Mouse (Mus musculus): Measurements from ENCODE around the gene Pacrg. TPM values are rescaled to one million over a fixed set of nuclear protein-coding genes. Genes with fewer than 3 reads are reported as not detected.

Pacrg gene
- polyA plus RNA-seq, 1 experiment from 2014 or later: 1.0 TPM

DNA sequence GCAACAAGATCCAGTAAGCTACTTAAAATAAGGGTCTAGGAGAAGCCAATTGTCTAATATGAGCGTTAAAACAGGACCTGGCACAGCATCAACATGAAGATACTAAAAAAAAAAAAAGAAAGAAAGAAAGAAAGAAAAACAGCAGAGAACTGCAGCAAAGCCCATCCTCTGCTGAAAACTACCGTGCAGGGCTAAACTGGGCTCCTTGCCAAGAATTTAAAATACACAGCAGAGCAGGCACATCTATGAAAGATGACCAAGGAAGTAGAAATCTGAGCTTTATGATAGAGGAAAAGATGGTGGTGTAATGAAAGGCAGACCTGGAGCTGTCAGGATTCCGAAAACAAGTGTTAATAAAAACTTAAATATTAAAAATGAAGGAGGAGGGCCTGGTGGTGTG lies 48.5 kb downstream of the Pacrg start:
- WGBS: 22% methylated on average over 3 of the region's 3 CpGs

DNA sequence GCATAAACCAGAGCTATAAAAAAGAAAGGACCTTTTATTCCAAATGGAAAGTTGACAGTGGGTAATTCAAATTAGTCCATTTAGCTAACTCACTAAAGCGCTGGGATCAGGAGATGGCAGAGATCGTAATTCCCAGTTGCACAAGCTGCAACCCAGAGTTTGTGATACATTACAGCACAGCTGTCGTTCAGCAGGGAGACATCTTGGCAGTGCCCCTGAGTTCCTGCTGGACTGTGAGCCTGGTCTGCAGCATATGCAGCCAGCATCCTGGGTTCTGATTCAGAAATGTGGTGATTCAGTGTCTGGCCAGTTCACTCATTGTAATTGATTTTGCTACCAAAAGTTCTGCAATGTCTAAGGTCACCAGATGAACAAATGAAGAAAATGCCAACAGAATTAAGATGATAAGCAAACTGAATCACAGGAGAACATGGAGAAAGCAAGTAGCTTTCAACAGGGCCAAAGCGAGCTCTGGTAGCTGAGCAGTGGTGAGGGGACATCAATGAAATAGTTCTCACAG lies 55.6 kb downstream of the Pacrg start:
- WGBS: 67% methylated on average over 4 of the region's 4 CpGs

More for the DNA sequence above, 48.5 kb downstream of the Pacrg start:
- peak; percentile 39; the same call in 1 of the 2 replicates for ATAC-seq (ENCODE audit: insufficient read depth, low FRiP score, low read depth)
- H3K4me2 ChIP-seq: no peak overlapping the region
- no peaks in the 10 kb centered on the region for H3K9me3 ChIP-seq
- H3K4me1 ChIP-seq: 0 out of 2 replicates have a peak, but pooled peaks cover 3% of the 10 kb centered on the region
- H3K36me3 ChIP-seq: no peaks in the 10 kb centered on the region
- no peak overlapping the region for H3K27ac ChIP-seq
- no peaks in the 10 kb centered on the region for H3K27me3 ChIP-seq (replicated peaks)
- no peak overlapping the region for H3K4me3 ChIP-seq (replicated peaks)
- no peak overlapping the region for H3K9ac ChIP-seq

DNA sequence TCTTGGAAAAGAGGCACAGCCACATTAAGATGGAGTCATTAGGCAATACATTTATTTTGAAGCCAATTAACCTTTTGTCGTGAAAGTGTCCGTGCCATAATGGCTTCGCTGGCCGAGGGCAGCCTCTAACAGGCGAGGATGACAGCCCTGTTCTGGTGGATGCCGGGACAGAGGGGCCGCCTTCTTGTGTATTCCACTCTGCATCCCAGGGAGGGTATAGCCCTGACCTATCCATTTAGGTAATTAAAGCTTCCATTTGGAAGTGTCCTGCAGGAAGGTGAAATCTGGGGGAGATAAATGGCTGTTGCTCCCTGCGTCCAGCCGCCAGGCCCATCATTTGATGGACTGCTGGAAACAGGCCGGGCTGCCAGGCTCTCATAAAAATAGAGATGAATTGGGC lies 63.6 kb downstream of the Pacrg start:
- no peak overlapping the region for H3K4me2 ChIP-seq
- H3K4me3 ChIP-seq (replicated peaks): no peak overlapping the region
- WGBS: 46% methylated on average over 10 of the region's 10 CpGs

More for the DNA sequence above, 55.6 kb downstream of the Pacrg start:
- ATAC-seq (ENCODE audit: insufficient read depth, low FRiP score, low read depth): no peak
- Histone ChIP-seq H3K27me3 (replicated peaks) (no peaks in the 10 kb centered on the region), H3K9ac (no peak overlapping the region), H3K4me1 (no peaks in the 10 kb centered on the region), H3K4me2 (no peak overlapping the region), H3K27ac (no peak overlapping the region), H3K4me3 (replicated peaks) (no peak overlapping the region), H3K36me3 (no peaks in the 10 kb centered on the region), H3K9me3 (no peaks in the 10 kb centered on the region)

DNA sequence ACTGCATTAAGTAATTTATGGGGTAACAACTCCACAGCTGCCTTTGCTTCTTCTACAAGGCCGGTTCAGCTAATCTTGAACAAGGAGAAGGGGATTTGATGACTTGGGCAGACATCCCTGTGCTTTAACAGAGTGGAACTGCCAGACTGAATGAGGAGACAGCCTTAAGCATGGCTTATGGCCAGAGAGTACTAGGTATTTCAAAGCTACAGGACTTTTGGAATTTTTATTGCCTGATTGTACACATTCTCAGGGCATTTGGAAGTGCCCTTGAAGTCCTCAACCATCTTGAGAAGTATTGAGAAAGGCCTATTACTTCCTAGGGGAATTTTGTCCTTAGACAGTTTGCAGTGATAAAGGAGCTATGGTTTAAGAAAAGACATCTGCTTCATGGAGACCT lies 65.6 kb downstream of the Pacrg start:
- Histone ChIP-seq H3K4me2 (no peak overlapping the region), H3K36me3 (no peaks in the 10 kb centered on the region), H3K4me3 (replicated peaks) (no peak overlapping the region), H3K27ac (no peak overlapping the region), H3K4me1 (no peaks in the 10 kb centered on the region), H3K9ac (no peak overlapping the region), H3K9me3 (no peaks in the 10 kb centered on the region), H3K27me3 (replicated peaks) (no peaks in the 10 kb centered on the region)
- no peak for ATAC-seq (ENCODE audit: insufficient read depth, low FRiP score, low read depth)
- WGBS: 41% methylated on average over 1 of the region's 1 CpGs

More for the DNA sequence above, 63.6 kb downstream of the Pacrg start:
- no peak for ATAC-seq (ENCODE audit: insufficient read depth, low FRiP score, low read depth)
- H3K36me3 ChIP-seq: no peaks in the 10 kb centered on the region
- no peak overlapping the region for H3K9ac ChIP-seq
- no peak overlapping the region for H3K27ac ChIP-seq
- no peaks in the 10 kb centered on the region for H3K9me3 ChIP-seq
- no peaks in the 10 kb centered on the region for H3K27me3 ChIP-seq (replicated peaks)
- no peaks in the 10 kb centered on the region for H3K4me1 ChIP-seq

DNA sequence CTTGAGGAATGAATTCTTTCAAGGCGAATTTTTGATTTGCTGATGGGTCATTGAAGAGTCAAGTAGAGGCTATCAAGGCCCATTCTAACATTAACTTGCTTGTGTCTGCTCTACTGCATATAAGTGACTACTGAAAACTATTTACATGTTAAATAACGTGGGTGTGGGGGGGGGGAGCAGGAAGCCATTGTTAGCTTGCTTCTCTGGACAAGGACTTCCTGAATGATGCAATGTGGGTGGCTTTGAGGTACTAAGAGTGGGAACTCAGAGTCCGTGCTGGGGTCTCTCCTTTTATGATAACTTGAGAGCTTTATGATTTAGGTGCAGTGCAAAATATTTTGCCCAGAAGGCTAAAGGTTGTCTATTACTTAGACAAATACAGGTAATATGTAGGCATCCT lies 67.9 kb downstream of the Pacrg start:
- H3K4me1 ChIP-seq: no peaks in the 10 kb centered on the region
- H3K9me3 ChIP-seq: no peaks in the 10 kb centered on the region
- 63% methylated on average over 3 of the region's 3 CpGs for WGBS
- no peak overlapping the region for H3K9ac ChIP-seq
- no peak overlapping the region for H3K4me2 ChIP-seq
- H3K27me3 ChIP-seq (replicated peaks): no peaks in the 10 kb centered on the region
- ATAC-seq (ENCODE audit: insufficient read depth, low FRiP score, low read depth): no peak
- H3K36me3 ChIP-seq: no peaks in the 10 kb centered on the region
- H3K4me3 ChIP-seq (replicated peaks): no peak overlapping the region
- no peak overlapping the region for H3K27ac ChIP-seq

DNA sequence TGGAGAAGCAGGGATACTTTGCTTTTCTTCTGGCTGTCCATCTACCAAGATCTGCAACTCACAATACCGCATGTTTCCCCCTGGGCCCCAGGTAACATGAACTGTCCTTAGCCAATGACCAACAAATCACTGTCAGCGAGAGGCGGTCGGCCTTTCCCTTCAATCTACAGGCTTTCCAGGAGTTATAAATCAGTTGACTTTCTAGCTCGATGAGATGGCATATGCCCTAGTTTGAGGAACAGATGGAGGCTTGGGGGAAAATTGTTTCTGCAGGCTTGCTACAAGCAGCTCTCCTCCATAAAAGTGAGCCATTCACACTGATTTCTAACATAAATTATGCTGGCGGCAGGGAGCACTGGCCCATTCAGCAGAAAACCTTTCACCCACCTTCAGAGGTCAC lies 70.2 kb downstream of the Pacrg start:
- no peak overlapping the region for H3K4me2 ChIP-seq
- no peaks in the 10 kb centered on the region for H3K27me3 ChIP-seq (replicated peaks)
- no peak for ATAC-seq (ENCODE audit: insufficient read depth, low FRiP score, low read depth)
- no peaks in the 10 kb centered on the region for H3K4me1 ChIP-seq
- WGBS: 66% methylated on average over 6 of the region's 6 CpGs
- H3K9ac ChIP-seq: no peak overlapping the region
- H3K9me3 ChIP-seq: no peaks in the 10 kb centered on the region
- H3K36me3 ChIP-seq: no peaks in the 10 kb centered on the region
- H3K27ac ChIP-seq: no peak overlapping the region
- no peak overlapping the region for H3K4me3 ChIP-seq (replicated peaks)

DNA sequence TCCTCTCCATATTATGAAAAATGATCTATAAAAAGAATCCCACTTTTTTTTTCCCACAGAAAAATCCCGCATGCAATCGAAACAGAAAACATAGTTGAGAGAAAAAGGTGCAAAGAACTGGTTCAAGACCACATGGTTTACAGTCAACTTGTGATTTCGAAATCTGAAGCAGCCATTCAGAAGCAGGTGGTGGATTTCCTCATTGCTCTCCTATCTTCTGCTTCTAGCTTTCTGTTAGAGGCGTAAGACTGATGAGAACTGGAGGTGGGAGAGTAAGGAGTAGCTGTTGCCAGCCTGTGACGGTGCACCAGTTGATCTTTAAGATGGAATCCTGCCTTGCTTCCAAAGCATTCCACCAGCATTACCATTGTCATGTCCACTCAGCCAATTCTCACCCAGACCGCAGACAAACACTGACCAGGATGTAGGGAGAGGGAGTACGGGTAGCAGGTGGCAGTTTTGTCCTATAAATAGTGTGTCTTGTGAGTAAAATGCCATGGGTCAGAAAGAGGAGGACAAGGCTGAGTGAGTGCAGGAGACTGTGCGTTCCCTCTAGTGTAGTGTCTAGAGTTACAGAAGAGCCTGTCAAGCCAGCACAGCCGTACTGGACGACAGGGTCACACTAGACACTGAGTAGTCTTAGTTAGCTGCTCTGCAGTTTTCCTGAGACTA lies 73.2 kb downstream of the Pacrg start:
- Histone ChIP-seq H3K9me3 (no peaks in the 10 kb centered on the region), H3K9ac (no peak overlapping the region), H3K27me3 (replicated peaks) (no peaks in the 10 kb centered on the region), H3K27ac (no peak overlapping the region), H3K36me3 (no peaks in the 10 kb centered on the region), H3K4me1 (no peaks in the 10 kb centered on the region), H3K4me3 (replicated peaks) (no peak overlapping the region), H3K4me2 (no peak overlapping the region)
- ATAC-seq (ENCODE audit: insufficient read depth, low FRiP score, low read depth): no peak
- 69% methylated on average over 10 of the region's 10 CpGs for WGBS

DNA sequence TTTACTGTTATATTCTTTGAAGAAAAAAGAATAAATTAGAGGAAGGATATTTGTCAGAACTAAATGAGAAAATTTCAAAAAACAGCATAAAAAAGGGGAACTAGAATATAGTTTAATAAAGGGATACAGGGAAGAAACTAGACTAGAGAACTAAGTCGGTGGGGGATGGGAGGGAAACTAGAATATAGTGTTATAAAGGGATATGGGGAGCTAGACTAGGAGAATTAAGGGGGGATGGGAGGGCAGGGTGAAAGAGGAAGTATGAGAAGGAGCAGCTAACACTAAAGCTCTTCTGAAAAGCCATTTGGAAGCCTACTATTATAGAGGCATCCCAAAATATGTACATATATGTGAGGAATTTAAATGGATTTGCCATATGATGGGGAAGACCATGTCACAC lies 75.8 kb downstream of the Pacrg start:
- WGBS: 79% methylated on average over 1 of the region's 1 CpGs

DNA sequence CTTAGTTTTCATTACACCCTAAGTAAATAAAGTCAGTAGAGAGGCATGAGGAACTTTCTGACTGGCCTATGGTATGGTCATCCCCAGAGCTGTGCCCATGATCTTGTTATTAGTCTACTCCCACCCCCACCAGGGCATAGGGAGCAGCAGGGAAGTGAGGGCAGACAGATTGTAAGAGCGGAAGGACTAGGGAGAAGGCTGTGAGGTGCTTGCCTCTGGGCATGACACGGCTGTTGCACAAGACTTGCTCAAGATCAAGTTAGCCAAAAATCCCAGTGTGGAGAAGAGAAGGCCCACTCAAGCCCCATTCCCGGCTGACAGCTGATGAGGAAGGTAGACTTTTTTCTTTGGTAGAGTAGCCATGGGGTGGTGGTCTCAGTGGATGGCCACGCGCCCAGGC lies 82.7 kb downstream of the Pacrg start:
- H3K9me3 ChIP-seq: no peaks in the 10 kb centered on the region
- no peak overlapping the region for H3K9ac ChIP-seq
- no peak overlapping the region for H3K4me2 ChIP-seq
- no peaks in the 10 kb centered on the region for H3K4me1 ChIP-seq
- H3K27me3 ChIP-seq (replicated peaks): no peaks in the 10 kb centered on the region
- H3K27ac ChIP-seq: no peak overlapping the region
- H3K36me3 ChIP-seq: no peaks in the 10 kb centered on the region
- H3K4me3 ChIP-seq (replicated peaks): no peak overlapping the region
- ATAC-seq (ENCODE audit: insufficient read depth, low FRiP score, low read depth): no peak
- WGBS: 94% methylated on average over 5 of the region's 5 CpGs

More for the DNA sequence above, 75.8 kb downstream of the Pacrg start:
- Histone ChIP-seq H3K4me3 (replicated peaks) (no peak overlapping the region), H3K9ac (no peak overlapping the region), H3K27ac (no peak overlapping the region), H3K9me3 (no peaks in the 10 kb centered on the region), H3K36me3 (no peaks in the 10 kb centered on the region), H3K27me3 (replicated peaks) (no peaks in the 10 kb centered on the region), H3K4me1 (no peaks in the 10 kb centered on the region), H3K4me2 (no peak overlapping the region)
- ATAC-seq (ENCODE audit: insufficient read depth, low FRiP score, low read depth): no peak

DNA sequence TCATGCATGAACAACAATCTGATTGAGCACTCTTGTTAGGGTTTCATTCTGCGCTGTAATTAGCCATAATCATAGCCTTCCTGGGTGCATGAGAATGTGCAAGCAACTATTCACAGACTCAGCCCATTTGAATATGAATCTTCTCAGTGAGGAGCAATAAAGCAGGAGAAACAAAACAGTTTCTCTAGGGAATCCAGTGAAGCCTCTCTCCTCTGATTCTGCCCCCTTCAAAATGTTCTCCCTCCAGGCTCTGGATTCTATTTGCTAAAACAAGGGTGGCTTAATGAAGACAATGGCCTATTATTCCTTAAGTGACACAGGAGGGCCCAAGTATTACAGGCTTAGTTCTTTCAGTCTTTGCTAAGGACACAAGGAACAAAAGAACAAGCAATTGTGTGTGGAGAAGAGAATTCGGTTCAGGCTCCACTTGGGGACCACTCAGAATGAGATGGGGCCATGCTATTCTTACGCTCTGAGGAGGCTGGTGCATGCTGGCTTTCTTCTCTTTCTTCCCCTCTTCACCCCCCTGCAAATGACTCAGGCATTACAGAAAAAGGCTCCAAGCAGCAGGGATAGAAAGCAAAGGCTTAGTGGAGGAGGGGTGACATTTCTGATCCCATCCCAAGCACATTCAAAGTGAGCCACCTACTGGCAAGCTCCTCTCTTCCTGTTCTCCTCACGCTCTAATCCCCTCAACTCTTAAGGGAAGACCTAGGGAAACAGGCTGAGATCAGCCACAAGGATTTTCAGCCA lies 95.2 kb downstream of the Pacrg start:
- no peaks in the 10 kb centered on the region for H3K27me3 ChIP-seq (replicated peaks)
- 40% methylated on average over 4 of the region's 4 CpGs for WGBS
- peak; percentile 43; the same call in 1 of the 2 replicates for ATAC-seq (ENCODE audit: insufficient read depth, low FRiP score, low read depth)
- H3K4me1 ChIP-seq: no peaks in the 10 kb centered on the region
- no peak overlapping the region for H3K9ac ChIP-seq
- H3K27ac ChIP-seq: no peak overlapping the region
- H3K4me3 ChIP-seq (replicated peaks): no peak overlapping the region
- H3K4me2 ChIP-seq: no peak overlapping the region
- H3K36me3 ChIP-seq: no peaks in the 10 kb centered on the region
- no peaks in the 10 kb centered on the region for H3K9me3 ChIP-seq

DNA sequence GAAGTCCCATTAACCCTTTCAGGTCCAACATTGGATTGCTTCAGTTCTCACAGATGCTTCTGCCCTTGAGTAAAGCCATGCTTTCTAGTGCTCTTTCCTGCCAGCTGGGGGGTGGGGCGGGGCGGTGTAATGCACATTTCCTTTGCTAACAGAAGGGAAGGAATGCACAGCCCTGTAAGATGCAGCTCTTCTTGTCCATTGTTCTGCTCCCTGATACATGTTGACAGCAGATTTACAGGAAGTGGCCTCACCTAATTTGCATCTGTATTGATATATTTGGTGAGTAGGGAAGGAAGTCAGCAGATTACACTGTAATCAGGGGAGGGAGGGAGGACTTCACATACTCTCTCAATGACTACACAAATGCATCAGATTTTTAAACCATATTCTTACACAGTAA lies 100.0 kb downstream of the Pacrg start:
- Histone ChIP-seq H3K27ac (no peak overlapping the region), H3K4me3 (replicated peaks) (no peak overlapping the region), H3K9ac (no peak overlapping the region), H3K9me3 (no peaks in the 10 kb centered on the region), H3K36me3 (no peaks in the 10 kb centered on the region), H3K4me1 (no peaks in the 10 kb centered on the region; the same call in 1 of the 2 replicates), H3K4me2 (no peak overlapping the region), H3K27me3 (replicated peaks) (no peaks in the 10 kb centered on the region)
- no peak for ATAC-seq (ENCODE audit: insufficient read depth, low FRiP score, low read depth)
- 72% methylated on average over 2 of the region's 2 CpGs for whole genome bisulfite sequencing

DNA sequence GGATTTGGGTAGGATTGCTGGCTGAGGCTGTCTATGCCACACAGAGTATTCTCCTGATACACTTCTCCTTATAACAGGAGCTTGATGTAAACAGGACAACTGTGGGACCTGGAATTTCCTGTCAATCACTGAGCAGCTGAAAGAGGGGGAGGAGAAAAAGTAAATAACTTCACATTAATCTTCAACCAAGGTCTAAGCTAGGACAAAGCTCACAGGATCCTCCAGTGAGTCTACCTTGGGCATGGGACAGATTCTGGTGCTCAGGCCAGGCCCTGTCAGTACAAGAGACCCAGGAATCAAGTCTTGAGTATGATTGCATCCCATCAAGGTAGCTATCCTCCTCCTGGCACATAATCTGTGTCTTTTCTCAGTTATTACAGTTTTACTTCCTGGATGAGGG lies 102.1 kb downstream of the Pacrg start:
- H3K9me3 ChIP-seq: no peaks in the 10 kb centered on the region
- no peak overlapping the region for H3K4me2 ChIP-seq
- no peaks in the 10 kb centered on the region for H3K27me3 ChIP-seq (replicated peaks)
- no peaks in the 10 kb centered on the region for H3K36me3 ChIP-seq
- H3K4me3 ChIP-seq (replicated peaks): no peak overlapping the region
- H3K4me1 ChIP-seq: no peaks in the 10 kb centered on the region; the same call in 1 of the 2 replicates
- no peak overlapping the region for H3K27ac ChIP-seq
- peak; percentile 10; the same call in 1 of the 2 replicates for ATAC-seq (ENCODE audit: insufficient read depth, low FRiP score, low read depth)
- H3K9ac ChIP-seq: no peak overlapping the region

Data from stomach, embryonic 15.5 days (tissue).